Mouse (Mus musculus) erythroblast, embryonic 14.5 days (primary cell): Measurements from ENCODE around the gene 1700011M02Rik.

Experiments used
- GATA1 ChIP-seq: IDR thresholded peaks from 2 replicates; pipeline ENCODE4 v1.6.1; 2012; ENCODE audit warnings: low read length, inconsistent platforms, mixed read lengths
- TAL1 ChIP-seq: IDR thresholded peaks from 3 replicates; pipeline ENCODE4 v1.6.1; 2012; ENCODE audit warnings: low read length, inconsistent platforms, mixed read lengths

DNA sequence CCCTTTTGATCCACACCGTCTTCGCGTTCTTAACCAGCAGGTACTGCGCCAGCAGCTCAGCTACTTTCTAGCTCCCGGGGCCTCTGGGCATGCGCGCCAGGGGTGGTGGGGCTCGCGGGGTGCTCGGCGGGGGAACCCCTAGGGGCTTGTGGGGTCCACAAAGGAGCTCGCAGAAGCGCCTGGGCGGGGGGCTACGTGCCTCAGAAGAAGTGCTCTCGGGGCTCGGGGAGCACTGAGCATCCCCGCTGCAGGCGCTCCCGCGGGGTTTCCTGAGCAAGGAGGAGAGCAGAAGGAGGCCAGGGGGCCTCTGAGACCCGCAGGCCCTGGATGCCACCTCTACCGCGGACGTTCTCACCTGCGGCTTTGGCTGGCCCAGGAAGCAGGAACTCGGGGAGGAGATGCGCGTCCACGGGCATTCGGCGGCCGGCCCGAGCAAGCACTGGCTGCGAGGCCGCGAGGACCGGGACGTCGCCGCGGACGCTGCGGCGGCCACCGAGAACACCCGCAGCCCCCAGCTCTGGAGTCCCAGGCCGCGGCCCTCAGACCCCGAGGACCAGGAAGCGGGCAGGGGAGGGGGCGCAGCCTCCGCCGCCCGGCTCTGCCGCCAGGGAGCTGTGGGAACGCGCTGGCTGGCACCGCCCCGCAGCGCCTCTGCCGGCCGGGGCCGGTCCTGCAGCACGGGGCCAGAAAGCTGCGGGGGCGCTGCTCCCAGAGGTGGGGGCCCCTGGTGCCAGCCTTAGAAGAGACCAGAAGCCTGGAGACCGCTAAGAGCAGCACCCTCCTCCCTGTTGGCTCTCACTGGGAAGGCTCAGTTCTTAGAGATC, 25.1 kb downstream of the 1700011M02Rik start:
- no peak for TF ChIP-seq TAL1
- no peak for TF ChIP-seq GATA1
